Mouse (Mus musculus): ENCODE measurements at regions not wholly inside any gene's neighbourhood (a gene's known extent, or its start where the extent isn't known, plus 50 kb on each side); places are given as distances from the start of the nearest gene placed in this dataset.

GRCm38 (mm10) chr5:111677847-111678311, 55.8 kb upstream of the Gm26897 start:
- no peak for TF ChIP-seq CTCF (IDR thresholded peaks at IDR 0.05; ENCODE audit: borderline replicate concordance, control insufficient read depth, extremely low read depth, insufficient read depth, low read length, poor library complexity)
- no peak for TF ChIP-seq POLR2A (IDR thresholded peaks at IDR 0.05; ENCODE audit: control insufficient read depth, extremely low read depth, insufficient read depth, low read length, poor library complexity)
